Mouse (Mus musculus): ENCODE results near the gene Mmp19. TPM values are rescaled to one million over a fixed set of nuclear protein-coding genes. Genes with fewer than 3 reads are reported as not detected.

Mmp19 gene
- total and polyA plus RNA-seq, 2 experiments = 48.4 to 79.8 TPM

GRCm38 (mm10) chr10:128823821-128824220 is 33.1 kb downstream of the Mmp19 start:
- 93% methylated on average over 9 of the region's 9 CpGs for WGBS
- Histone ChIP-seq H3K79me2 (ENCODE audit: control insufficient read depth, insufficient read depth, low read length) (peaks cover 18% of the 10 kb centered on the region; the same call in 1 of the 2 replicates), H3K4me3 (ENCODE audit: insufficient read depth, low read depth, low read length) (no peak overlapping the region), H3K4me1 (ENCODE audit: control insufficient read depth, insufficient read depth, low read length) (peaks cover 14% of the 10 kb centered on the region), H3K27ac (replicated peaks; ENCODE audit: insufficient read depth, low read depth, low read length) (no peak overlapping the region), H3K36me3 (ENCODE audit: control insufficient read depth, insufficient read depth, low read length) (peaks cover 6% of the 10 kb centered on the region), H3K9ac (ENCODE audit: low read depth, low read length) (no peak overlapping the region), H3K27me3 (ENCODE audit: control insufficient read depth, insufficient read depth, low read length) (no peaks in the 10 kb centered on the region)
- DNase-seq (ENCODE audit: extremely low read depth, low read depth, low spot score) = no peak
- TF ChIP-seq CTCF (IDR thresholded peaks at IDR 0.05; ENCODE audit: low read depth, low read length) (no peak), POLR2A (IDR thresholded peaks at IDR 0.05; ENCODE audit: extremely low read depth, insufficient read depth, low read length) (no peak)

- Histone ChIP-seq H3K27ac (replicated peaks; ENCODE audit: insufficient read depth, low read depth, low read length) (no peak overlapping the region), H3K4me1 (ENCODE audit: control insufficient read depth, insufficient read depth, low read length) (no peaks in the 10 kb centered on the region), H3K4me3 (ENCODE audit: insufficient read depth, low read depth, low read length) (no peak overlapping the region), H3K27me3 (ENCODE audit: control insufficient read depth, insufficient read depth, low read length) (no peaks in the 10 kb centered on the region), H3K79me2 (ENCODE audit: control insufficient read depth, insufficient read depth, low read length) (no peaks in the 10 kb centered on the region; the same call in 1 of the 2 replicates), H3K36me3 (ENCODE audit: control insufficient read depth, insufficient read depth, low read length) (peaks cover 49% of the 10 kb centered on the region), H3K9ac (ENCODE audit: low read depth, low read length) (no peak overlapping the region)
- no peak for TF ChIP-seq POLR2A (IDR thresholded peaks at IDR 0.05; ENCODE audit: extremely low read depth, insufficient read depth, low read length)
- no peak for TF ChIP-seq CTCF (IDR thresholded peaks at IDR 0.05; ENCODE audit: low read depth, low read length)
- DNase-seq (ENCODE audit: extremely low read depth, low read depth, low spot score) = no peak
Measured at GRCm38 (mm10) chr10:128837400-128837799, 46.7 kb downstream of the Mmp19 start.

DNA sequence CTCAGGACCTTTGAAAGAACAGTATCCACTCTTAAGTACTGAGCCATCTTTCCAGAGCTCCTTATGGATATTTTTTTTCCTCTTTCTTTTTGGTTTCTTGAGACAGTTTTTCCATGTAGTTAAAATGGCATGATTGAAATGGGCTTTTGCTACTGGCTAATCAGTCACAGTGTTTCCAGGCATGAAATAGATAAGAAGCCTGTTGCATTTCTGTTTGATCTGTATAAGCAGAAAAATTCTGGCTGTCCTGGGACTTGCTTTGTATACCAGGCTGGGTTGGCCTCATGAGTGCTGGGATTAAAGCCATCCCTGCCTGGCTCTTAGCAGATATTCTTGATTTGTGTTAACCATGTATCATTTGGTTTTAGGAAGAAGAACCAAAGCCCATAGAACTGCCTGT is 48.7 kb downstream of the Mmp19 start:
- Histone ChIP-seq H3K36me3 (ENCODE audit: control insufficient read depth, insufficient read depth, low read length) (peaks cover 52% of the 10 kb centered on the region), H3K27me3 (ENCODE audit: control insufficient read depth, insufficient read depth, low read length) (no peaks in the 10 kb centered on the region), H3K4me3 (ENCODE audit: insufficient read depth, low read depth, low read length) (no peak overlapping the region), H3K9ac (ENCODE audit: low read depth, low read length) (no peak overlapping the region), H3K27ac (replicated peaks; ENCODE audit: insufficient read depth, low read depth, low read length) (no peak overlapping the region), H3K4me1 (ENCODE audit: control insufficient read depth, insufficient read depth, low read length) (no peaks in the 10 kb centered on the region), H3K79me2 (ENCODE audit: control insufficient read depth, insufficient read depth, low read length) (no peaks in the 10 kb centered on the region; the same call in 1 of the 2 replicates)
- TF ChIP-seq POLR2A (IDR thresholded peaks at IDR 0.05; ENCODE audit: extremely low read depth, insufficient read depth, low read length) = no peak
- TF ChIP-seq CTCF (IDR thresholded peaks at IDR 0.05; ENCODE audit: low read depth, low read length) = no peak
- no peak for DNase-seq (ENCODE audit: extremely low read depth, low read depth, low spot score)

DNA sequence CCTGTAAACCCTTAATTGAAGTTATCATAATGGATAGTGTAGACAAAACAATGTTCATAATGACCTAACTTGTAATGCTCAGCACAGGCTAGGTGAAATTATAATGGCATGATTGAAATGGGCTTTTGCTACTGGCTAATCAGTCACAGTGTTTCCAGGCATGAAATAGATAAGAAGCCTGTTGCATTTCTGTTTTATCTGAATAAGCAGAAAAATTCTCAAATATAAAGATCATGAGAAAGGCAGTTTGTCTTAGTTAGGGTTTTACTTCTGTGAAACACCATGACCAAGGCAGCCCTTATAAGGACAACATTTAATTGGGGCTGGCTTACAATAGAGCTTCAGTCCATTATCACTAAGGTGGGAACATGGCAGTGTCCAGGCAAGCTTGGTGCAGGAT is 49.9 kb downstream of the Mmp19 start:
- Histone ChIP-seq H3K27me3 (ENCODE audit: control insufficient read depth, insufficient read depth, low read length) (no peaks in the 10 kb centered on the region), H3K36me3 (ENCODE audit: control insufficient read depth, insufficient read depth, low read length) (peaks cover 55% of the 10 kb centered on the region)

GRCm38 (mm10) chr10:128843260-128843659 is 52.5 kb downstream of the Mmp19 start:
- no peak overlapping the region for H3K27ac ChIP-seq (replicated peaks; ENCODE audit: insufficient read depth, low read depth, low read length)

More for the DNA sequence above, 49.9 kb downstream of the Mmp19 start:
- H3K9ac ChIP-seq (ENCODE audit: low read depth, low read length) = no peak overlapping the region
- no peaks in the 10 kb centered on the region; the same call in 1 of the 2 replicates for H3K79me2 ChIP-seq (ENCODE audit: control insufficient read depth, insufficient read depth, low read length)
- no peaks in the 10 kb centered on the region for H3K4me1 ChIP-seq (ENCODE audit: control insufficient read depth, insufficient read depth, low read length)
- TF ChIP-seq CTCF (IDR thresholded peaks at IDR 0.05; ENCODE audit: low read depth, low read length) (no peak), POLR2A (IDR thresholded peaks at IDR 0.05; ENCODE audit: extremely low read depth, insufficient read depth, low read length) (no peak)
- no peak overlapping the region for H3K27ac ChIP-seq (replicated peaks; ENCODE audit: insufficient read depth, low read depth, low read length)
- DNase-seq (ENCODE audit: extremely low read depth, low read depth, low spot score) = no peak
- H3K4me3 ChIP-seq (ENCODE audit: insufficient read depth, low read depth, low read length) = no peak overlapping the region

DNA sequence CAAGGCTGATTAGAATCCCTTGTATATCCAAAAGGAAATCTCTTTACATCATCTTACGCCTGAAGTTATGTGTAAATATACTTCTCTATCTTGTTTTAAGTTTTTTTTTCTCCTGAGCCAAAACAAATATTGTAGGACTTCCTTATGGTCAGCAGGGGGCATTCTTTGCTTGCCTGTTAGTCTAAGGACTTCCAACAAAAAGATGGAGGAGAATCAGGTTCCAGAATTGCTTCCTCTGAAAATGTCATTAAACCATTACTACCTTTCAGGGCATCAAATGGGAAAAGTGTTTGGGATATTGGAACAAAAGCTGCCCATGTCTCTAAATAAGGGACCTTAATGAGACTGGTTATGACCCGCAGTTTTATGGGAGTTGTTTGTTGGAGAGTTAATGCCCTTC is 54.8 kb downstream of the Mmp19 start:
- no peak overlapping the region for H3K27ac ChIP-seq (replicated peaks; ENCODE audit: insufficient read depth, low read depth, low read length)
- peaks cover 62% of the 10 kb centered on the region for H3K36me3 ChIP-seq (ENCODE audit: control insufficient read depth, insufficient read depth, low read length)
- DNase-seq (ENCODE audit: extremely low read depth, low read depth, low spot score) = no peak
- H3K9ac ChIP-seq (ENCODE audit: low read depth, low read length) = no peak overlapping the region
- no peak for TF ChIP-seq POLR2A (IDR thresholded peaks at IDR 0.05; ENCODE audit: extremely low read depth, insufficient read depth, low read length)
- no peak for TF ChIP-seq CTCF (IDR thresholded peaks at IDR 0.05; ENCODE audit: low read depth, low read length)
- WGBS = 70% methylated on average over 2 of the region's 2 CpGs
- H3K27me3 ChIP-seq (ENCODE audit: control insufficient read depth, insufficient read depth, low read length) = no peaks in the 10 kb centered on the region
- H3K4me1 ChIP-seq (ENCODE audit: control insufficient read depth, insufficient read depth, low read length) = no peaks in the 10 kb centered on the region
- H3K4me3 ChIP-seq (ENCODE audit: insufficient read depth, low read depth, low read length) = no peak overlapping the region
- no peaks in the 10 kb centered on the region; the same call in 1 of the 2 replicates for H3K79me2 ChIP-seq (ENCODE audit: control insufficient read depth, insufficient read depth, low read length)

More at GRCm38 (mm10) chr10:128843260-128843659, 52.5 kb downstream of the Mmp19 start:
- no peak overlapping the region for H3K4me3 ChIP-seq (ENCODE audit: insufficient read depth, low read depth, low read length)
- 93% methylated on average over 5 of the region's 5 CpGs for WGBS
- H3K27me3 ChIP-seq (ENCODE audit: control insufficient read depth, insufficient read depth, low read length) = no peaks in the 10 kb centered on the region
- no peak overlapping the region for H3K9ac ChIP-seq (ENCODE audit: low read depth, low read length)
- peaks cover 61% of the 10 kb centered on the region for H3K36me3 ChIP-seq (ENCODE audit: control insufficient read depth, insufficient read depth, low read length)
- TF ChIP-seq POLR2A (IDR thresholded peaks at IDR 0.05; ENCODE audit: extremely low read depth, insufficient read depth, low read length) (no peak), CTCF (IDR thresholded peaks at IDR 0.05; ENCODE audit: low read depth, low read length) (no peak)
- H3K79me2 ChIP-seq (ENCODE audit: control insufficient read depth, insufficient read depth, low read length) = no peaks in the 10 kb centered on the region; the same call in 1 of the 2 replicates
- no peak for DNase-seq (ENCODE audit: extremely low read depth, low read depth, low spot score)
- H3K4me1 ChIP-seq (ENCODE audit: control insufficient read depth, insufficient read depth, low read length) = no peaks in the 10 kb centered on the region
